Mouse (Mus musculus) limb, embryonic 13.5 days (tissue): Measurements from ENCODE around the gene Rufy2. TPM values are rescaled to one million over a fixed set of nuclear protein-coding genes. Genes with fewer than 3 reads are reported as not detected.

Experiments used
- ATAC-seq: fragments of 200-750 bp; cut with Nextera tagmentation; 2 replicates; pipeline ENCODE4 v1.8.0; 2017; ENCODE audit warnings: low read depth, moderate number of reproducible peaks, moderate TSS enrichment; ENCODE audit not compliant: low FRiP score
- H3K27ac ChIP-seq: fragments of 300-500 bp; sonication (generic); 2 replicates; pipeline ENCODE4 v1.5.1; 2015; ENCODE audit warnings: inconsistent platforms, mild to moderate bottlenecking, moderate library complexity
- H3K27me3 ChIP-seq: fragments of 300-500 bp; sonication (generic); 2 replicates; pipeline ENCODE4 v1.6.1; 2015; ENCODE audit warnings: mild to moderate bottlenecking, inconsistent platforms
- H3K36me3 ChIP-seq: fragments of 300-500 bp; sonication (generic); 2 replicates; pipeline ENCODE4 v1.6.1; 2015; ENCODE audit warnings: inconsistent platforms, mild to moderate bottlenecking, moderate library complexity
- H3K4me1 ChIP-seq: fragments of 300-500 bp; sonication (generic); 2 replicates; pipeline ENCODE4 v1.6.1; 2015; ENCODE audit warnings: inconsistent platforms
- H3K4me2 ChIP-seq: fragments of 300-500 bp; sonication (generic); replicated peaks from 2 replicates; pipeline ENCODE4 v1.6.1; 2015; ENCODE audit warnings: inconsistent platforms, mild to moderate bottlenecking, moderate library complexity
- H3K4me3 ChIP-seq: fragments of 300-500 bp; sonication (generic); 2 replicates; pipeline ENCODE4 v1.5.1; 2015; ENCODE audit warnings: moderate library complexity, mild to moderate bottlenecking, inconsistent platforms
- H3K9ac ChIP-seq: fragments of 300-500 bp; sonication (generic); 2 replicates; pipeline ENCODE4 v1.6.1; 2015; ENCODE audit warnings: mild to moderate bottlenecking, inconsistent platforms
- H3K9me3 ChIP-seq: fragments of 300-500 bp; sonication (generic); 2 replicates; pipeline ENCODE4 v1.6.1; 2016; ENCODE audit warnings: inconsistent platforms
- WGBS: fragments of 180-500 bp; shearing (Covaris S2); methylation state at CpG from one replicate; pipeline ENCODE4 v1.1.7; 2015; 5-methylcytosine and 5-hydroxymethylcytosine counted together
- polyA plus RNA-seq: library from polyadenylated mRNA; unstranded; fragments of >200 nt; fragmentation: Nextera tagmentation; extraction: Ambion mirVana; gene quantifications from 2 replicates; pipeline ENCODE4 v1.2.1, GENCODE M21; 2015

Rufy2 gene
- 33.7 and 34.8 TPM in 2 replicates for polyA plus RNA-seq

DNA sequence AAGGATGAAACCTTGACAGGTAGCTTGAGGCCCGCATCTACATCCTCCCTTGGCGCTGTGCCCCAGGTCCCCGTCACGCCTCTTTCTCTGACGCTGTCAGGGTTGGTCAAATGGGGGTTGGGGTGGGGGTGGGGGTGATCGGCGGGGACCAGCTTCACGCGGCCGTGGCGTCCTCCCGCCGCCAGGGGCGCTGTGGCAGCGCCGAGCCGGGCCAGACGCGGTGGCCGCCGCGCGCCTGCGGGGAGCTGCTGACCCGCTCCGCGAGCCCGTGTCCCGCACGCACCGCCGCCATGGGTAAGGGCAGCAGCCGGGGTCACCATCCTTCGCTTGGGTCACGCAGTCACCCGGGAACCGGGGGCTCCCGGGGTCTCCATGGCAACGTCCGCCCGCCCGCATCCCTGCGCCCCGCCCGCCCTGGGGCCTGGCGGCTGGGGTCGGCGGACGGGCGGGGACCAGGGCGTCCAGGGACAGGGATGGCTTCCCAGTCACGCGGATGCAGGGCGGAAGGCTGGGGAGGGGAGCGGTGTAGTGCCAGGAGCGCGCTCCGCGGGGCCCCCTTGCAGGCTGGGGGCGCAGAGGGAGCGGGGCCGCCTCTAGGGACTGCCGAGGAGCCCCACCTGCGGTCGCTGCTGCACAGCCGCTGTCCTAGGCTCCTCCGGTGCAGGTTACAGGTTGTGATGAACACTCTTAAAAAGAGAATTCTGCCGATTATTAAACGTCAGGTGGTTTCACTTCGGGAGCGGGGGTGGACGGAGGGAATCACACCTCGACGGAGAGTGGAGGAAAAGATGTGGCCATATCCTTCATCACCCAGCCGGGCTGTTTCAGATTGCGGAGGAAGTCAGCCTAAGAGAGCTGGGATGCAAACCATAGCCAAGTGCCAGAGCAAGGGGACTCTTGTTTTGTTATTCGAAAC, at the start of gene Rufy2:
Gene Rufy2 (plus strand): TSS at position 185 of the 916 bp plus-strand sequence.
- WGBS = under 1% methylated on average over 70 of the region's 77 CpGs
- peaks cover 34% of the 10 kb centered on the region for H3K36me3 ChIP-seq
- H3K27ac ChIP-seq = peak within 1 kb of the TSS; percentile 69; the same call in 1 of the 2 replicates
- peak; percentile 91 for ATAC-seq
- H3K4me2 ChIP-seq = peak within 1 kb of the TSS; percentile 69
- no peaks in the 10 kb centered on the region for H3K27me3 ChIP-seq
- peaks cover 11% of the 10 kb centered on the region for H3K4me1 ChIP-seq
- peak within 1 kb of the TSS; percentile 96 for H3K4me3 ChIP-seq
- peak within 1 kb of the TSS; percentile 93 for H3K9ac ChIP-seq
- H3K9me3 ChIP-seq = no peaks in the 10 kb centered on the region

DNA sequence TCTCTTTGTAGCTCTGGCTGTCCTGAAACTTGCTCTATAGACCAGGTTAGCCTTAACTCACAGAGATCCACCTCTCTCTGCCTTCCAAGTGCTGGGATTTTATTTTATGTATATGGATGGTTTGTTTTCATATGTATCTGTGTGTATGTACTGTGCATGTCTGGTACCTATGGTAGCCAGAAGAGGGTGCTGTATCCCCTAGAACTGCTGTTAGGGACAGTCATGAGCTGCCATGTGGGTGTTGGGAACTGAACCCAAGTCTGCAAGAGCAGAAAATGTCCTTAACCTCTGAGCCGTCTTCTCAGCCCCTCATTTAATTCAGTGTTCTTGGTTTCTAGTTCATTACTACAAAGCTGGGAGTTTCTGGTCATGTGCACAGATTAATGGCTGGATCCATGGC, 47.6 kb upstream of the Rufy2 start:
- H3K36me3 ChIP-seq = peaks cover 65% of the 10 kb centered on the region
- no peaks in the 10 kb centered on the region for H3K4me1 ChIP-seq

DNA sequence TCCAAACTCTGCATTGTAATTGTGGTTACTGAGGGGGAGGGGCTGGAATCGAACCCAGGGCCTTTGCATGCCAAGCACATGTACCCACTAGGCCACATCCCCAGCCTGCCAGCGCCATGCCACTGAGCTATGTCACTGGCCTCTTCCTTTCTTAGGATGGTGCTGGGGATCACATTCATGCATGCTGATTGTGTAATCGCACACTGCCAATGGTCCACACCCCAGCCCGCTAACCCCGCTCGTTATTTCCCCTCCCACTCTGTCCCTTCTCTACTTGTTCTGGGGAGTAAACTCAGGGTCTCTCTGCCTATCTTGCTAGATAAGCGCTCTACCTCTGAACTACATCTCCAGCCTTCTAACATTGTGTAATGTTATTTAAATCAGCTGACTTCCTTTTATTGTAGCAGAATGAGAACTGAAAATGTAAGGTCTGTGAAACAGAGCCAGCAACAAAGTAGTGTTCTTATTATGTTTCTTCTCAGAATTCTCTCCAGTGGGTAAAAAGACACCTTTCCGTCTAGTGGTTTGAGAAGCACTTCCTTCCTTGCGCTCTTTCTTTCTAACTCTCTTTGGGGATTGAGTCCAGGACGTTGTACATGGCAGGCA, 34.9 kb upstream of the Rufy2 start:
- peaks cover 40% of the 10 kb centered on the region for H3K36me3 ChIP-seq
- no peak overlapping the region for H3K27ac ChIP-seq
- no peak overlapping the region for H3K9ac ChIP-seq
- H3K27me3 ChIP-seq = no peaks in the 10 kb centered on the region
- no peak overlapping the region for H3K4me2 ChIP-seq
- H3K4me1 ChIP-seq = no peaks in the 10 kb centered on the region; the same call in 1 of the 2 replicates
- H3K4me3 ChIP-seq = no peak overlapping the region
- 88% methylated on average over 10 of the region's 10 CpGs for WGBS
- H3K9me3 ChIP-seq = no peaks in the 10 kb centered on the region
- no peak for ATAC-seq

More for the DNA sequence above, 47.6 kb upstream of the Rufy2 start:
- Histone ChIP-seq H3K4me2 (no peak overlapping the region), H3K4me3 (no peak overlapping the region), H3K27ac (no peak overlapping the region), H3K27me3 (no peaks in the 10 kb centered on the region), H3K9ac (no peak overlapping the region), H3K9me3 (no peaks in the 10 kb centered on the region)
- 93% methylated on average over 1 of the region's 1 CpGs for WGBS
- no peak for ATAC-seq

DNA sequence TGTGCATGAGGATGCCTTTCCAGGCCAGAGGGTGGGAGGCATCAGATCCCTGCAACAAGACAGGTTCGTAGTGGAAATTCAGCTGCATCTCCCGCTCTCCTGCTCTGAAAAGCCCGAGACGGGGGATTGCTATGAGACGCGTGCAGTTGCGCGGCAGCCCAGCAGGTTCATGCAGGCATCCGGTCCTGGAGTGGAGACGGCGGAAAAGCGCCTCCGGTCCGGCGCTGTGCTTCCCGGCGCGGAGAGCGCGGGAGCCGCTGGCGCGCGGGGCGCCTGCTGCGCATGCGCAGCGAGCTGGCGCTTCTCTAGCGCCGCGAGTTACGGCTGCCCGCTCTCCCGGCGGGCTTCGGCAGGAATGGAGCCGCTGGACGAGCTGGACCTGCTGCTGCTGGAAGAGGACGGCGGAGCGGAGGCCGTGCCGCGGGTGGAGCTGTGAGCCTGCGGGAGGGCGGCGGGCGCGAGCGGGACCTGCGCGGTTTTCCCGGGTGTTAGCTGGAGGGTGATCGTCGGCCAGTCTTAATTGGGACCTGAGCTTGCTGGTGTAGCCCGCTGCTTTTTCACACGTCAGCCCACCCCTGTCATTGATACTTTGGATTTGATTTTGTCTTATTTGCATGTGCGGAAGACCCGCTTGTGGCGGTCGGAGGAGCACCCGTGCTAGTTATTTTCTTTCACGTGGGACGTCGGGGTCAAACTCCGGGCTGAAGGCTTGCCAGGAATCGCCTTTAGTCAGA, 33.1 kb upstream of the Rufy2 start, which contains the start of gene Dna2:
Gene Dna2 (plus strand): TSS at position 289 of the 734 bp plus-strand sequence.
- Histone ChIP-seq H3K27me3 (no peaks in the 10 kb centered on the region), H3K4me2 (peak within 1 kb of the TSS; percentile 73), H3K9ac (peak within 1 kb of the TSS; percentile 86), H3K27ac (peak within 1 kb of the TSS; percentile 81), H3K36me3 (peaks cover 50% of the 10 kb centered on the region), H3K4me1 (no peaks in the 10 kb centered on the region; the same call in 1 of the 2 replicates), H3K4me3 (peak within 1 kb of the TSS; percentile 72), H3K9me3 (no peaks in the 10 kb centered on the region)
- WGBS = under 1% methylated on average over 68 of the region's 68 CpGs
- ATAC-seq = peak; percentile 92

DNA sequence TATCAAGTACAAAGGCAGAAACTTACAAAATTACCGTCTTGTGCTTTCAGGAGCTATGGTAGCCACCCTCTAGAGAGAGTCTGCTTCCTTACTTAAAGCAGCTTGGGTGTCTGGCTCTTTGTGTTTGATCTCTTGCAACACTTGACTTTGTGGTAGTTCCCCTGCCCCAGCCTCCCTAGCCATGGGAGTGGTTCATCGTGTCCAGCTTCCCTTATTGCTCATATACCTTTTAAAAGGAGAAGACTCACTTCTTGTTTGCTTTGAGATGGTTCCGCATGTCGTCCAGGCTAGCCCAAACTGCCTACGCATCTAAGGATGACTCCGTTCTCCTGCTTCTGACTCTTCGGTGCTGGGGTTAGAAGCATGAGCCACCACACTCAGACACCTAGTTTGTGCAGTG, 31.5 kb upstream of the Rufy2 start:
- Histone ChIP-seq H3K4me1 (no peaks in the 10 kb centered on the region; the same call in 1 of the 2 replicates), H3K4me3 (no peak overlapping the region), H3K4me2 (no peak overlapping the region), H3K27ac (no peak overlapping the region), H3K9me3 (no peaks in the 10 kb centered on the region), H3K9ac (no peak overlapping the region), H3K27me3 (no peaks in the 10 kb centered on the region), H3K36me3 (peaks cover 51% of the 10 kb centered on the region)
- WGBS = 95% methylated on average over 7 of the region's 7 CpGs
- no peak for ATAC-seq

DNA sequence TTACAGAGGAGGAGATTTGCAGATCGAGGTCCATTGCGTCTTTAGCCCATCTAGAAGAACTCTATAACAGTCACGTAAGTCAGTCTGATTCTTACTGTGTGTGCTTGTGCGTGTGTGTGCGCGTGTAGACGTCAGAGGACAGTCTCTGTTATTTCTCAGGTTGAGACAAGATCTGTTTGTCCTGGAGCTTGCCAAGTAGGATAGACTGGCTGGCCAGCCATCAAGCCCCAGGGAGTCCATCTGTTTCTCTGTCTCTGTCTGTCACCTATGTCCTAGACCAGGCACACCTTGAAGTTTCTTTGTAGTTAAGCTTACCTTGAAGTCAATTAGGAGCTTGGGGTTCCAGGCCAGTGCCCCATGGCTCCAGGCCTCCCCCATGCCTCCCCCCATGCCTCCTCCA, 16.1 kb upstream of the Rufy2 start:
- Histone ChIP-seq H3K36me3 (peaks cover 91% of the 10 kb centered on the region), H3K9ac (no peak overlapping the region), H3K9me3 (no peaks in the 10 kb centered on the region), H3K4me1 (no peaks in the 10 kb centered on the region), H3K4me2 (no peak overlapping the region), H3K27me3 (no peaks in the 10 kb centered on the region), H3K27ac (no peak overlapping the region), H3K4me3 (no peak overlapping the region)
- ATAC-seq = no peak
- 94% methylated on average over 7 of the region's 7 CpGs for WGBS

DNA sequence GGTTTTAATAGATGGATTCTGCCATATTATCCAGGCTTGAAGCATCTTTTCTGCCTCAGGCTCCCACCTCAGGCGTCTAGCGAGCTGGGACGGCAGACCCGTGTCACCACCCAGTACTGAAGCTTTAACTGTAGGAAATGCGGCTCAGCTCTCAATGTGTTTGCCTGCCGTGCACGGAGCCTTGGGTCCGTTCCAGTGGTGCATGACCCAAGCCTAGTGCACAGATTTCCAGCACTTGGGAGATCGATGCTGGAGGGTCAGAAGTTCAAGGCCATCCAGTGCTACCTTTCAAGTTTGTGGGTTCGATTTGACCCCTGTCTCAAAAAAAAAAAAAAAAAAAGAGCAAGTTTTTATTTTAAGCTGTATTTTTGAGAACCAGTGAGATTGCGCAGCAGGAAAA, 14.2 kb upstream of the Rufy2 start:
- Histone ChIP-seq H3K27ac (no peak overlapping the region), H3K27me3 (no peaks in the 10 kb centered on the region), H3K36me3 (peaks cover 92% of the 10 kb centered on the region)

DNA sequence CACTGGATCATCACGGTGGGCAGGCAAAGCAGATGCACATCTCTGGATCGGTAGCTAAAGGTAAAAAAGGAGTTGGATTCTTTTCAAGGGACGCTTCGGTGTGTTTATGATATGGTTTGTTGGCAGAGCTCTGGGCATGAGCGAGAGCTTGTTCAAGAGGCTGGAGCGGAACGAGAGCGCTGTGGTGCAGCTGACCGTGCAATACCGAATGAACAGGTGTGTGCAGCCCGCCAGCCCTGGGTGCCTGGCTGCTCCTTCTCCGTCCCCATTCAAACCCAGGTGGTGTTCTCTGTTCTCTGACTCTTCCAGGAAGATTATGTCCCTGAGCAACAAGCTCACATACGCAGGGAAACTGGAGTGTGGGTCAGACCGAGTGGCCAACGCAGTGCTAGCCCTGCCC, 13.7 kb upstream of the Rufy2 start:
- no peak overlapping the region for H3K27ac ChIP-seq
- H3K4me3 ChIP-seq = no peak overlapping the region
- H3K4me1 ChIP-seq = no peaks in the 10 kb centered on the region
- H3K36me3 ChIP-seq = peaks cover 91% of the 10 kb centered on the region
- H3K9ac ChIP-seq = no peak overlapping the region
- no peak for ATAC-seq
- H3K9me3 ChIP-seq = no peaks in the 10 kb centered on the region
- 95% methylated on average over 15 of the region's 15 CpGs for WGBS
- no peak overlapping the region for H3K4me2 ChIP-seq
- no peaks in the 10 kb centered on the region for H3K27me3 ChIP-seq

More for the DNA sequence above, 14.2 kb upstream of the Rufy2 start:
- WGBS = 96% methylated on average over 11 of the region's 11 CpGs
- Histone ChIP-seq H3K4me1 (no peaks in the 10 kb centered on the region), H3K4me2 (no peak overlapping the region), H3K9ac (no peak overlapping the region), H3K9me3 (no peaks in the 10 kb centered on the region), H3K4me3 (no peak overlapping the region)
- ATAC-seq = no peak

DNA sequence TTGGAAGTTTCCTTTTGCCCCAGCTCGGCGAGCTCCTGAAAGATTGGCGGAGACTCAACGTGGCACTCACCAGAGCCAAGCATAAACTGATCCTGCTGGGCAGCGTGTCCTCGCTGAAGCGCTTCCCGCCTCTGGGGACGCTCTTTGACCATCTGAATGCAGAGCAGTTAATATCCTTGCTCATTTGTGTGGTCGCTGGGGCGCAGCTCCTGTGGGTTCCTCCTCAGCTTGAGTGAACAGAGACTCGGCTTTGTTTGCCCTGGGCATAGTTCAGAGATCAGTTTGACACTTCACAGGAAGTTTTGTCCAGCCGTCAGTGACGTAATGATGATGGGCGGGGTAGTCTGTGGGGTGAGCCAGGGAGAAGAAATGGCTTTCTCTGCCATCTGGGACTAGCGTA, 8.2 kb upstream of the Rufy2 start:
- 87% methylated on average over 16 of the region's 16 CpGs for WGBS
- Histone ChIP-seq H3K4me3 (no peak overlapping the region), H3K9me3 (no peaks in the 10 kb centered on the region), H3K9ac (no peak overlapping the region), H3K27ac (no peak overlapping the region), H3K36me3 (peaks cover 66% of the 10 kb centered on the region), H3K27me3 (no peaks in the 10 kb centered on the region), H3K4me1 (no peaks in the 10 kb centered on the region), H3K4me2 (no peak overlapping the region)
- ATAC-seq = no peak

DNA sequence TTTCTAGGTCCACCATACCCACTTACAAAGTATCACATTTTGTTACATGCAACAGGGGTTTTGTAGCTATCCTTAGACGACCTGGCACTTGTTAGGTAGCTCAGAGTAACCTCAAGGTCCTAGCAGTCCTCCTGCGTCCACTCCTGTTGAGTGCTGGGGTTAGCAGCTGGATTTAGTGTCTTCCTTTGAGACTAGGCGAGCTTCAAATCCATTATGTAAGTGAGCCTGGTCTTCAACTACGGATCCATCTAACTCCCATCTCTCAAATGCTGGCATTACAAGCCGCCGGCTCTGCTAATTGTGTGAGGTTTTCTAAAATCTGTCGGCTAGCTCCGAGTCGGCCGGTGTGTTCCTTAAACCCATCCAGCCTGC, 370 bp upstream of the Rufy2 start:
- Histone ChIP-seq H3K9ac (peak overlapping the region; percentile 93), H3K4me2 (peak overlapping the region; percentile 69), H3K36me3 (peaks cover 30% of the 10 kb centered on the region), H3K27ac (no peak overlapping the region), H3K4me3 (peak overlapping the region; percentile 96), H3K4me1 (peaks cover 11% of the 10 kb centered on the region), H3K9me3 (no peaks in the 10 kb centered on the region), H3K27me3 (no peaks in the 10 kb centered on the region)
- ATAC-seq = peak; percentile 6; the same call in 1 of the 2 replicates
- WGBS = 11% methylated on average over 10 of the region's 10 CpGs

DNA sequence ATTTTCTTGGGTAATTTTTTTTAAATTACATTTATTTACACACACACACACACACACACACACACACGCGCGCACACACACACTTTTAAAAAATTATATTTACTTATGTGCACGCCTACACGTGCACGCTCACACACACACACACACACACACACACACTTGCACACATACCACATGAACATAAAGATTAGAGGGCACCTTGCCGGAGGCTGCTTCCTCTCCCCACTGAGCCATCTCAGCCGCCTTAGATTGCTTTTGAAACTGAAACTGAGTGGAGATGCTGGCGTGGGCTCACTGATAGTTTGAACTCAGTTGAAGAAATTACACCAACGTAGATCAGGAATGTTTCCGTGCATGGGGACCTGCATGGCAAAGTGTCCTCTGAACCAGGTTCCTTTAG, 4.0 kb downstream of the Rufy2 start:
- WGBS = 93% methylated on average over 11 of the region's 11 CpGs
- Histone ChIP-seq H3K9me3 (no peaks in the 10 kb centered on the region), H3K27ac (no peak overlapping the region), H3K36me3 (peaks cover 61% of the 10 kb centered on the region), H3K4me1 (peaks cover 11% of the 10 kb centered on the region), H3K9ac (no peak overlapping the region), H3K27me3 (no peaks in the 10 kb centered on the region), H3K4me3 (no peak overlapping the region), H3K4me2 (no peak overlapping the region)
- no peak for ATAC-seq

DNA sequence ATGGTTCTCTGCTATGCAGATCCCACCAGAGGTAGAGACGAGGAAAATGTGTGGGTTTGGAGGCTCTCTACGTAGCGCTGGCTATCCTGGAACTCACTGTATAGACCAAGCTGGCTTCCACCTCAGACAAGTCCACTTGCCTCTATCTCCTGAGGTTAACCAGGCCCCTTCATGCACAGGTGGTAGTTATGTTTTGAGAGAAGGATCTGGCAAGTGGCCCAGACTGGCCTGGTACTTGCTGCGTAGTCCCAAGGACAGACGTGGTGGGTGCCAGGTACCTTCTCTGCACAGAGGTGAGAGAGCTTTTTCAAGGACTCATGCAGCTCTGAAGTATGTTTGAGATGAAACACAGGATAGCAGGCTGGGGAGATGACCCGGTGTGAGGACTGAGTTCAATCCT, 4.5 kb downstream of the Rufy2 start:
- Histone ChIP-seq H3K9ac (no peak overlapping the region), H3K36me3 (peaks cover 65% of the 10 kb centered on the region), H3K9me3 (no peaks in the 10 kb centered on the region), H3K27ac (no peak overlapping the region), H3K4me3 (no peak overlapping the region), H3K27me3 (no peaks in the 10 kb centered on the region), H3K4me1 (peaks cover 10% of the 10 kb centered on the region), H3K4me2 (no peak overlapping the region)
- 95% methylated on average over 6 of the region's 6 CpGs for WGBS
- ATAC-seq = no peak
